Mouse (Mus musculus): ENCODE measurements around the gene Srgap1. TPM values are rescaled to one million over a fixed set of nuclear protein-coding genes. Genes with fewer than 3 reads are reported as not detected.

The Srgap1 gene
- polyA plus RNA-seq, 1 experiment = not detected

- TF ChIP-seq POLR2A (IDR thresholded peaks at IDR 0.05; ENCODE audit: insufficient read depth, low read depth, low read length) (no peak), CTCF (IDR thresholded peaks at IDR 0.05; ENCODE audit: insufficient read depth, low read depth, low read length) (no peak)
- Histone ChIP-seq H3K4me1 (ENCODE audit: control insufficient read depth, insufficient read depth, low read length) (no peaks in the 10 kb centered on the region), H3K27ac (ENCODE audit: insufficient read depth, low read depth, low read length) (no peak overlapping the region), H3K4me3 (ENCODE audit: insufficient read depth, low read depth, low read length) (no peak overlapping the region)
- WGBS = 43% methylated on average over 10 of the region's 10 CpGs
These were observed 281.7 kb downstream of the Srgap1 start for GRCm38 (mm10) chr10:121765174-121766057.

GRCm38 (mm10) chr10:121764469-121765173 is 282.5 kb downstream of the Srgap1 start:
- no peak for TF ChIP-seq CTCF (IDR thresholded peaks at IDR 0.05; ENCODE audit: insufficient read depth, low read depth, low read length)
- TF ChIP-seq POLR2A (IDR thresholded peaks at IDR 0.05; ENCODE audit: insufficient read depth, low read depth, low read length) = no peak
- H3K4me3 ChIP-seq (ENCODE audit: insufficient read depth, low read depth, low read length) = no peak overlapping the region
- 83% methylated on average over 13 of the region's 13 CpGs for WGBS
- H3K27ac ChIP-seq (ENCODE audit: insufficient read depth, low read depth, low read length) = no peak overlapping the region
- H3K4me1 ChIP-seq (ENCODE audit: control insufficient read depth, insufficient read depth, low read length) = no peaks in the 10 kb centered on the region

GRCm38 (mm10) chr10:121763191-121763590 is 283.9 kb downstream of the Srgap1 start:
- TF ChIP-seq POLR2A (IDR thresholded peaks at IDR 0.05; ENCODE audit: insufficient read depth, low read depth, low read length) = no peak
- no peak for TF ChIP-seq CTCF (IDR thresholded peaks at IDR 0.05; ENCODE audit: insufficient read depth, low read depth, low read length)
- Histone ChIP-seq H3K27ac (ENCODE audit: insufficient read depth, low read depth, low read length) (no peak overlapping the region), H3K4me1 (ENCODE audit: control insufficient read depth, insufficient read depth, low read length) (no peaks in the 10 kb centered on the region), H3K4me3 (ENCODE audit: insufficient read depth, low read depth, low read length) (no peak overlapping the region)
- WGBS = 84% methylated on average over 10 of the region's 13 CpGs

GRCm38 (mm10) chr10:121762141-121762540 is 285.0 kb downstream of the Srgap1 start:
- Histone ChIP-seq H3K4me1 (ENCODE audit: control insufficient read depth, insufficient read depth, low read length) (no peaks in the 10 kb centered on the region), H3K27ac (ENCODE audit: insufficient read depth, low read depth, low read length) (no peak overlapping the region), H3K4me3 (ENCODE audit: insufficient read depth, low read depth, low read length) (no peak overlapping the region)
- no peak for TF ChIP-seq CTCF (IDR thresholded peaks at IDR 0.05; ENCODE audit: insufficient read depth, low read depth, low read length)
- no peak for TF ChIP-seq POLR2A (IDR thresholded peaks at IDR 0.05; ENCODE audit: insufficient read depth, low read depth, low read length)
- WGBS = 92% methylated on average over 9 of the region's 9 CpGs

GRCm38 (mm10) chr10:121759095-121759494 is 288.0 kb downstream of the Srgap1 start:
- 43% methylated on average over 8 of the region's 8 CpGs for WGBS
- Histone ChIP-seq H3K4me3 (ENCODE audit: insufficient read depth, low read depth, low read length) (no peak overlapping the region), H3K4me1 (ENCODE audit: control insufficient read depth, insufficient read depth, low read length) (no peaks in the 10 kb centered on the region), H3K27ac (ENCODE audit: insufficient read depth, low read depth, low read length) (no peak overlapping the region)
- no peak for TF ChIP-seq POLR2A (IDR thresholded peaks at IDR 0.05; ENCODE audit: insufficient read depth, low read depth, low read length)
- TF ChIP-seq CTCF (IDR thresholded peaks at IDR 0.05; ENCODE audit: insufficient read depth, low read depth, low read length) = no peak

- 78% methylated on average over 4 of the region's 4 CpGs for WGBS
- H3K27ac ChIP-seq (ENCODE audit: insufficient read depth, low read depth, low read length) = no peak overlapping the region
- H3K4me3 ChIP-seq (ENCODE audit: insufficient read depth, low read depth, low read length) = no peak overlapping the region
- H3K4me1 ChIP-seq (ENCODE audit: control insufficient read depth, insufficient read depth, low read length) = no peaks in the 10 kb centered on the region
- no peak for TF ChIP-seq POLR2A (IDR thresholded peaks at IDR 0.05; ENCODE audit: insufficient read depth, low read depth, low read length)
- TF ChIP-seq CTCF (IDR thresholded peaks at IDR 0.05; ENCODE audit: insufficient read depth, low read depth, low read length) = no peak
These were observed 290.4 kb downstream of the Srgap1 start for GRCm38 (mm10) chr10:121756677-121757076.

GRCm38 (mm10) chr10:121755822-121756221 is 291.3 kb downstream of the Srgap1 start:
- Histone ChIP-seq H3K4me3 (ENCODE audit: insufficient read depth, low read depth, low read length) (no peak overlapping the region), H3K4me1 (ENCODE audit: control insufficient read depth, insufficient read depth, low read length) (no peaks in the 10 kb centered on the region; the same call in 1 of the 2 replicates), H3K27ac (ENCODE audit: insufficient read depth, low read depth, low read length) (no peak overlapping the region)
- TF ChIP-seq CTCF (IDR thresholded peaks at IDR 0.05; ENCODE audit: insufficient read depth, low read depth, low read length) (no peak), POLR2A (IDR thresholded peaks at IDR 0.05; ENCODE audit: insufficient read depth, low read depth, low read length) (no peak)
- 84% methylated on average over 1 of the region's 1 CpGs for WGBS

- TF ChIP-seq POLR2A (IDR thresholded peaks at IDR 0.05; ENCODE audit: insufficient read depth, low read depth, low read length) (no peak), CTCF (IDR thresholded peaks at IDR 0.05; ENCODE audit: insufficient read depth, low read depth, low read length) (no peak)
- no peak overlapping the region for H3K4me3 ChIP-seq (ENCODE audit: insufficient read depth, low read depth, low read length)
- no peak overlapping the region for H3K27ac ChIP-seq (ENCODE audit: insufficient read depth, low read depth, low read length)
- peaks cover 6% of the 10 kb centered on the region; the same call in 1 of the 2 replicates for H3K4me1 ChIP-seq (ENCODE audit: control insufficient read depth, insufficient read depth, low read length)
- WGBS = 92% methylated on average over 5 of the region's 5 CpGs
These were observed 292.9 kb downstream of the Srgap1 start for GRCm38 (mm10) chr10:121754237-121754636.

GRCm38 (mm10) chr10:121750175-121750574 is 296.9 kb downstream of the Srgap1 start:
- 71% methylated on average over 12 of the region's 12 CpGs for WGBS
- TF ChIP-seq POLR2A (IDR thresholded peaks at IDR 0.05; ENCODE audit: insufficient read depth, low read depth, low read length) (no peak), CTCF (IDR thresholded peaks at IDR 0.05; ENCODE audit: insufficient read depth, low read depth, low read length) (no peak)
- Histone ChIP-seq H3K4me1 (ENCODE audit: control insufficient read depth, insufficient read depth, low read length) (peaks cover 6% of the 10 kb centered on the region; the same call in 1 of the 2 replicates), H3K27ac (ENCODE audit: insufficient read depth, low read depth, low read length) (no peak overlapping the region), H3K4me3 (ENCODE audit: insufficient read depth, low read depth, low read length) (no peak overlapping the region)

Measured in olfactory bulb, adult 2 months (tissue).